Mouse (Mus musculus) liver, adult 2 months (tissue): ENCODE results near the gene Adck2. TPM values are rescaled to one million over a fixed set of nuclear protein-coding genes. Genes with fewer than 3 reads are reported as not detected.

Source experiments
- DNase-seq: peaks from one replicate; pipeline ENCODE4 v3.0.0-alpha.2; 2011; ENCODE audit warnings: low read depth, low spot score; ENCODE audit errors: extremely low read depth
- H3K27ac ChIP-seq: fragments of 200-500 bp; replicated peaks from 2 replicates; pipeline ENCODE4 v1.5.1; 2012; ENCODE audit warnings: low read depth, mild to moderate bottlenecking, control low read depth, inconsistent platforms, low read length; ENCODE audit not compliant: insufficient read depth
- H3K27me3 ChIP-seq: fragments of 200-500 bp; 2 replicates; pipeline ENCODE4 v1.6.1; 2012; ENCODE audit warnings: mild to moderate bottlenecking, moderate library complexity, low read length, inconsistent platforms; ENCODE audit not compliant: control insufficient read depth, insufficient read depth
- H3K36me3 ChIP-seq: fragments of 200-500 bp; 2 replicates; pipeline ENCODE4 v1.6.1; 2012; ENCODE audit warnings: low read length, inconsistent platforms; ENCODE audit not compliant: control insufficient read depth, insufficient read depth
- H3K4me1 ChIP-seq: fragments of 200-500 bp; 2 replicates; pipeline ENCODE4 v1.6.1; 2011; ENCODE audit warnings: low read length; ENCODE audit not compliant: control insufficient read depth, insufficient read depth
- H3K4me3 ChIP-seq: fragments of 200-500 bp; 2 replicates; pipeline ENCODE4 v1.5.1; 2011; ENCODE audit warnings: low read depth, mild to moderate bottlenecking, control low read depth, low read length, moderate library complexity; ENCODE audit not compliant: insufficient read depth
- H3K79me2 ChIP-seq: fragments of 200-500 bp; 2 replicates; pipeline ENCODE4 v1.6.1; 2012; ENCODE audit warnings: inconsistent platforms, mild to moderate bottlenecking, low read length, moderate library complexity; ENCODE audit not compliant: control insufficient read depth, insufficient read depth
- H3K9ac ChIP-seq: fragments of 200-500 bp; 2 replicates; pipeline ENCODE4 v1.6.1; 2012; ENCODE audit warnings: low read depth, mild to moderate bottlenecking, control low read depth, inconsistent platforms, low read length
- CTCF ChIP-seq: fragments of 200-500 bp; IDR thresholded peaks from 2 replicates; pipeline ENCODE4 v1.5.1; 2011; ENCODE audit warnings: low read depth, low read length, control low read depth
- POLR2A ChIP-seq: fragments of 200-500 bp; IDR thresholded peaks from 2 replicates; pipeline ENCODE4 v1.6.1; 2011; ENCODE audit warnings: low read length, control low read depth; ENCODE audit not compliant: insufficient read depth; ENCODE audit errors: extremely low read depth
- WGBS: fragments of 180-500 bp; shearing (Covaris S2); methylation state at CpG from one replicate; pipeline ENCODE4 v1.1.7; 2018; 5-methylcytosine and 5-hydroxymethylcytosine counted together
- polyA plus RNA-seq: library from polyadenylated mRNA; depleted of rRNA; stranded (reverse); fragments of >200 nt; gene quantifications from 2 replicates; pipeline ENCODE4 v1.2.3, GENCODE M21; 2012; rRNA removed
- total RNA-seq: library from RNA; depleted of rRNA; stranded (reverse); fragments of >200 nt; gene quantifications from 2 replicates; pipeline ENCODE4 v1.2.3, GENCODE M21; 2014; rRNA removed

Adck2 gene
- total RNA-seq (4.4 and 4.5 TPM in 2 replicates), polyA plus RNA-seq (4.2 and 5.1 TPM in 2 replicates)

DNA sequence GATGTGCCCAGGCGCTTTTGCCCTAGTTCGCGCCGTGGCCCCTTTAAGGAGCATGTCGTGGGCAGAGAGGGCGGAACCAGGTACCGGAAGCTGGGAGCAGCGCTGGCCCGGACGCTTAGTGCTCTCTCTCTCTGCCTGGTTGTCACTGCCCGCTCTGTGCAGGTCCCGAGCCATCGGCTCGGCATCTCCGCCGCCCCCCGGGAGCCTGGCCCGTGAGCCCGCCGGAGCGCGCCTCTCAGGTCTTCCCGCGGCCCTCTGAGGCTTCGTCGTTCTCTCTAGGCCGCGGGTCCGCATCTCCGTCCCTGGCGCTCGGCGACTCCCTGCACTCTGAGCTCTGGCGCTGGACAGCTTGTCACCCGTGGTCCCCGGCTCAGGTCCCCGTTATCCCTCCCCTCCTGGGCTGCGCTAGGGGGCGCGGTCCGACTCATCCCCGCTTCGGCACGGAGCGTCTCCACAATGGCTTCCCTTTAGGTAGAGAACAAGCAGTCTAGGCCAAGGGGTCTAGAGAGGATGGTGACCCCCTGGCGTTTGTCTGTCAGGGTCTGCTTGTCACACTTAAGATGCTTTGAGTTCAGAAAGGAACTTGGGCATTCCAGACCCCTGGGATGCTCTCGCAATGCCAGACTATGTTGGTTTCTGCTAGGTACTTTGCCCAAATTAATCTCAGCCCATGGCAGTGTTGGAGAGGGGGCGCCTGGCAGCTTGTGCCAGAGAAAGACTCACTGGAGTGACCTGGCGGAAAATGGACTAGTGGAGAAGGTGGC is at the start of gene Adck2:
Adck2 (plus strand) TSS at position 83 of the 764 bp plus-strand sequence.
- Histone ChIP-seq H3K4me3 (peak within 1 kb of the TSS; percentile 67), H3K79me2 (no peaks in the 10 kb centered on the region; the same call in 1 of the 2 replicates), H3K4me1 (peaks cover 8% of the 10 kb centered on the region), H3K36me3 (peaks cover 11% of the 10 kb centered on the region; the same call in 1 of the 2 replicates), H3K9ac (peak within 1 kb of the TSS; percentile 78), H3K27ac (peak within 1 kb of the TSS; percentile 64), H3K27me3 (no peaks in the 10 kb centered on the region)
- under 1% methylated on average over 49 of the region's 49 CpGs for WGBS
- TF ChIP-seq CTCF, result no peak
- TF ChIP-seq POLR2A, result peak; percentile 72
- DNase-seq, result peak; percentile 78

DNA sequence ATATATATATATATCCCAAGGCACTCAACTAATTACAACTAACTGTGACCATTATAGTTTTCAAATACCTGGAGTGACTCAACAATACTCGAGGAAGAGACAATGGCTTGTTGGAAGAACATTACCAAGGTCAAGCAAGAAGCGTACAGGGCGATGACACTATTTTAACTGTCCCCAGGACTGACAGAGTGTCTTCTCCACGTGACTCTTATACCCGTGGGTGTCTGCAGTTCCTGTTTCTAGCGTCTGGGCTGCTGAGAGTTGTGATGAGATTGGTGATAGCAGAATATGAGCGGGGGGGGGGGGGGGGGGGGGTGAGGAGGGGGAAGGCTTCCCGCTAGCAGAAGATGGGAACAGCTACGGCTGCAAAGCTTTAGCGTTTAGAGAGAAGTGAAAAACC is 46.9 kb upstream of the Adck2 start:
- Histone ChIP-seq H3K79me2 (no peaks in the 10 kb centered on the region), H3K4me3 (no peak overlapping the region), H3K9ac (no peak overlapping the region), H3K27me3 (no peaks in the 10 kb centered on the region), H3K36me3 (no peaks in the 10 kb centered on the region), H3K27ac (no peak overlapping the region), H3K4me1 (0 out of 2 replicates have a peak, but pooled peaks cover 1% of the 10 kb centered on the region)
- no peak for DNase-seq
- TF ChIP-seq POLR2A (no peak), CTCF (no peak)
- WGBS, result 76% methylated on average over 10 of the region's 10 CpGs

GRCm38 (mm10) chr6:39527337-39527784 is 46.3 kb upstream of the Adck2 start:
- Histone ChIP-seq H3K79me2 (no peaks in the 10 kb centered on the region), H3K4me3 (no peak overlapping the region), H3K36me3 (no peaks in the 10 kb centered on the region), H3K27me3 (no peaks in the 10 kb centered on the region), H3K9ac (no peak overlapping the region), H3K4me1 (0 out of 2 replicates have a peak, but pooled peaks cover 1% of the 10 kb centered on the region), H3K27ac (no peak overlapping the region)
- DNase-seq, result peak; percentile 31
- TF ChIP-seq CTCF (no peak), POLR2A (no peak)
- 82% methylated on average over 7 of the region's 7 CpGs for WGBS

DNA sequence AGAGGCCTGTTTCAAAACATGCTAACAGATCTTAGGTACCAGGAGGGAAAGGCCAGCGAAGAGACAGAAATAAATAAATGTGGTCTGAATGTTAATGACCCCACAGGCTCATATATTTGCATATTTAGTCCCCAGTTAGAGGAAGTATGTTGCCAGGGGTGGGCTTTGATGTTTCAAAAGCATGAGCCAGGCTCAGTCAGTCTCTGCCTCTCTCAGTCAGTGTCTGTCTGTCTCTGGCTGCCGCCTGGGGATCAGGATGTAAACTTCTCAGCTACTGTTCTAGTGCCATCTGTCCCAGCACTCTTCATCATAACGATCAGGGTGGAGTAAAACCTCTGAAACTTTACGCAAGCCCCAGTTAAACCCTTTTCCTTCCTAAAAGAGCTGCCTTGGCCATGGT is 45.9 kb upstream of the Adck2 start:
- no peaks in the 10 kb centered on the region for H3K79me2 ChIP-seq
- TF ChIP-seq CTCF (no peak), POLR2A (no peak)
- H3K36me3 ChIP-seq, result no peaks in the 10 kb centered on the region
- no peaks in the 10 kb centered on the region for H3K27me3 ChIP-seq
- WGBS, result 74% methylated on average over 4 of the region's 4 CpGs
- no peak overlapping the region for H3K4me3 ChIP-seq
- 0 out of 2 replicates have a peak, but pooled peaks cover 1% of the 10 kb centered on the region for H3K4me1 ChIP-seq
- no peak for DNase-seq
- H3K9ac ChIP-seq, result no peak overlapping the region
- H3K27ac ChIP-seq, result no peak overlapping the region

- H3K4me1 ChIP-seq, result 0 out of 2 replicates have a peak, but pooled peaks cover 1% of the 10 kb centered on the region
- no peak overlapping the region for H3K4me3 ChIP-seq
- no peaks in the 10 kb centered on the region for H3K27me3 ChIP-seq
- DNase-seq, result peak; percentile 15
- H3K79me2 ChIP-seq, result no peaks in the 10 kb centered on the region
- H3K27ac ChIP-seq, result peak overlapping the region; percentile 37; the same call in 1 of the 2 replicates
- 55% methylated on average over 12 of the region's 12 CpGs for WGBS
- no peak for TF ChIP-seq CTCF
- no peak for TF ChIP-seq POLR2A
- H3K36me3 ChIP-seq, result no peaks in the 10 kb centered on the region
- no peak overlapping the region for H3K9ac ChIP-seq
Observed at GRCm38 (mm10) chr6:39528671-39529535, 44.8 kb upstream of the Adck2 start.
